Mouse (Mus musculus) liver (tissue): ENCODE measurements around the gene Mrpl24.

Source experiments
- DNase-seq: peaks from one replicate; pipeline ENCODE4 v3.0.0-alpha.2; 2020; ENCODE audit warnings: mixed read lengths

Gene Mrpl24

DNA sequence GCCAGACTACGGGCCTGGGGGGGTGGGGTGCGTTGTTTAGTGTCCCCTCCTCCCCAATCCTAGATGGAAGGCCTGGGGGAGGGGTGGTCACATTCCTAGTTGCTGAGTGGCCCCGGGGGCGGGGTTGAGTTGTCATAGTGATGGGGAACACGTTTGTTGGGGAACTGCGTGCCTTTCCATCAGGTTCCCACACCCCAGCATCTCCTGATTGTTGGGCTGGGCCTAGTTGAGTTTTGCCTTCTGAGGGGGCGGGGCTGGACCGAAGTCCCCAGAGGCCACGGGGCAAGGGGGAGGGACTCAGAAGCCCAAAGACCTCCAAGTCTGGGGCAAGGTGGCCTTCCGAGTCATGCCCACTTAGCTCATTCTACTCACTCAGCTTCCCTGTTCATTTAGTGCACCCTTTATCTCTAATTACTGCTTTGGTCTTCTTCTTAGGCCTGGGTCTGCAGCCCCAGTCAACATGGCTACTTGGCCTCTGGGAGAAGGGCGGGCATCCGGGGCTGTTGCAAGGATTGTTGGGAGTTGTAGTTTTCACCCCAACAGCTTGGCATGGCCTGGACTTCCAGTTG lies 8.6 kb upstream of the Mrpl24 start:
- peak; percentile 86 for DNase-seq

DNA sequence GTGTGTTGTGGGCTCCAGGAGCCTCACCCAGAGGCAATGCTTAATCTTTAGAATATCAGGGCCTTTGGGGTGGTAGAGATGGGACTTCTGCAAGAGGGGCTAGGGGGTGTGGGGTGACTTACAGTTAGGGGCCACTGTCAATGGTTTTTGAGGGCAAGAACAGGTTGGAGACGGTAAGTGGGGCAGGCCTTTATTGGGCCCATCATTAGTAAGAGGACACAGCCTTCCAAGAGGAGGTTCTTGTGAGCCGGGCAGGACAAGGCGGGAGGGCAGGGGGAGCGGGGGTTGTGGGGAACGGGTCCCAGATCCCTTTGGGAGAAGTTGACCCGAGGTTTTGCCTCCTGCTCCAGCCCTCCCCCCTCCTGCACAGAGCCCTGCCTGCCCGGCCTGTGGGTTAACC lies 5.8 kb upstream of the Mrpl24 start:
- DNase-seq: no peak

DNA sequence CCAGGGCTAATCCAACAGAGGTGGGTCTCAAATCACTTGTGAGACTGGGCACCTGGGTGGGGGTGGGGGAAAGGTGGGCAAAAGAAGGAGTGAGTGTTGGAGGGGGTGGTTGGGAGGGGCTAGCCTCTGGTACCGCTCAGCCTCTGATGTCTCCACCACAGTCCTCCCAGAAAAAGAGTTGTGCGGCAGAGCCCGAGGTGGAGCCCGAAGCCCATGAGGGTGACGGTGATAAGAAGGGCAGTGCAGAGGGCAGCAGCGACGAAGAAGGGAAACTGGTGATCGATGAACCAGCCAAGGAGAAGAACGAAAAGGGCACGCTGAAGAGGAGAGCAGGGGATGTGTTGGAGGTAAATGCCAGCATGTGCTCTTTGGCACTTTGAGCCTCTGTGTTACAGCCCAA lies 5.4 kb upstream of the Mrpl24 start:
- peak; percentile 46 for DNase-seq

DNA sequence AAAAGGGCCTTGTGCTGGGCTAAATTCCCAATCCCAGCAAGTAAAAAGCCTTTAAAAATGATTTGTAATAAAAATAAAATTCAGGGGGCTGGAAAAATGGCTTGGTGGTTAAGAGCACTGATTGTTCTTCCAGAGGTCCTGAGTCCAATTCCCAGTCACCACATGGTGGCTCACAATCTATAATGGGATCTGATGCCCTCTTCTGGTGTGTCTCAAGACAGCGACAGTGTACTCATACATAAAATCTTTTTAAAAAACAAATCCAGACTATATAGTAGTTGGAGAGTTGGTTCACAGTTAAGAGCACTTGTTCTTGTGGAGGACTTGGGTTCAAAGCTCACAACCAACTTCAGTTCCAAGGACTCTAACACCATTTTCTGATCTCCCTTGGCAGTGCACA lies 2.3 kb upstream of the Mrpl24 start:
- no peak for DNase-seq

DNA sequence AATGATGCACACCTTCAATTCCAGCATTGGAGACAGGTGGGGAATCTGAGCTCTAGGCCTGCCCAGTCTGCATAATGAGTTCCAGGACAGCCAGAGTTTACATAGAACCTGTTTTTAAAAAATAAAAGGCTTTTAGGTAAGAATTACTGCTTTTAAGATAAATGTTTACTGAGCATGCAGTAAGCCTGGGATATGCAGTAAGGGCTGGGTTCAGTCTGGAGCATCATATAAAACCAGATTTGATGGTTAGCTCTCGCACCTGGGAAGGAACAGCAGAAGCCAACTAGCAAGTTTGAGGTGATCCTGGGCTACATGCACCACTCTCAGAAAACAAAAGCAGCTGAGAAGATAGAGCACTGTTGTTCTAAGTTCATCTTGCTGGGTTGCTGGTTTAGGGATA lies 755 bp upstream of the Mrpl24 start:
- DNase-seq: no peak

DNA sequence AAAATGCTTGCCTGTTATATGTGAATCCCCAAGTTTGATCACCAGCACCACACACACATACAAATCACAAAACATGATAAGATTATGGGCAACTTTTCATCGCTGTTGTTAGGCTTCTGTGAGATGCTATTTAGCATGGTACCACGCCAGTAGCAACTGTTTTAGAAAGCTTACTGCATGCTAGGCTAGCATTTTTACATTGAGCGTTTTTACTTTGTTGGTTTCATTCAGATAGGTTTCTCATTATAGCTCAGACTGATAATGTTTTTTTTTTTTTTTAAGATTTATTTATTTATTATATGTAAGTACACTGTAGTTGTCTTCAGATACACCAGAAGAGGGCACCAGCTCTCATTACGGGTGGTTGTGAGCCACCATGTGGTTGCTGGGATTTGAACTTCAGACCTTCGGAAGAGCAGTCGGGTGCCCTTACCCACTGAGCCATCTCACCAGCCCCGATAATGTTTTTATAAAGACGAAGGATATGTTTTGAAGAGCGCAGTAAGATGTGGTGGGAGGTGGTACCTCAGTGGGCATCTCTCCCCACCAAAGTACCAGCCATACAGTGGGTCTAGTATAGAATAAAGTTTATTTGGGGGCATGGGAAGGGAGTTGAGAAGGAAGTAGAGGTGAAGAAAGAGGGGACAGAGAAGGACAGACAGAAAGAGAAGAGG lies 1.1 kb downstream of the Mrpl24 start:
- no peak for DNase-seq

DNA sequence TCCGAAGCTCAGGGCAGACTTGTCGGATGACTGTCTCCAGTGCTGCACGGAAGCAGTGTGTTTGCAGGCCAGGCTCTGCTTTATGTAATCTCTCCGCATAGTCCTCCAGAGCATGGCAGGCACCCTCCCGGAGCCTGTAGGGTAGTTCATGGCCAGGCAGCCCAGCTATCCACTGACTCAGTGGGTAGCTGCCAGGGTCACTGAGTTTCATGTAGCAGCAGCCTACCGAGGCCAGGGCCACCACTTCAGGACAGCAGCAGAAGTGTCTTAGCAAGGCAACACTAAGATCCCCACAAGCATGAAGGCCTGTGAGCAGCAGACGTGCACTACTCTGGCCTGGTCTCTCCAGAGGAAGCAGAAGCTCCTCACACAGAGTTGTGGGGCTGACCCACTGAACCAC lies 5.7 kb downstream of the Mrpl24 start:
- no peak for DNase-seq

DNA sequence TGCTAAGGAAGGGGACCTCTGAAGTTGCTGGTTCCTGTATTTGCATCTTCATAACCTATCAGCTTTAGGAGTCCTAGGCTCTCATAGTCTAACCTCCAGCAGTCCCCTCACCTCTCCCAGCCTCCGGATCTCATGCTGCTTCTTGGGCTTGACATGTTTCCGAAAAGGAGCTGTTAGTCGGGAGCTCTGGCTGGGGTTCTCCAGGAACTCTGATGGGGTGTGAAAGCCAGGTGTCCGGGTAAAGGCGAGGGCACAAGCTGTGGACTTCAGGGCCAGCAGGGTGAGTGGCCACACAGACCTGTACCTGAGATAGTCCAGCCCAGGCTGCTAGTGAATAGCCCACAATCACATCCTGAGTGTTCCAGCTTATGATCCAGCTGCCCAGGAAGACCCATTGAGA lies 8.1 kb downstream of the Mrpl24 start:
- no peak for DNase-seq

DNA sequence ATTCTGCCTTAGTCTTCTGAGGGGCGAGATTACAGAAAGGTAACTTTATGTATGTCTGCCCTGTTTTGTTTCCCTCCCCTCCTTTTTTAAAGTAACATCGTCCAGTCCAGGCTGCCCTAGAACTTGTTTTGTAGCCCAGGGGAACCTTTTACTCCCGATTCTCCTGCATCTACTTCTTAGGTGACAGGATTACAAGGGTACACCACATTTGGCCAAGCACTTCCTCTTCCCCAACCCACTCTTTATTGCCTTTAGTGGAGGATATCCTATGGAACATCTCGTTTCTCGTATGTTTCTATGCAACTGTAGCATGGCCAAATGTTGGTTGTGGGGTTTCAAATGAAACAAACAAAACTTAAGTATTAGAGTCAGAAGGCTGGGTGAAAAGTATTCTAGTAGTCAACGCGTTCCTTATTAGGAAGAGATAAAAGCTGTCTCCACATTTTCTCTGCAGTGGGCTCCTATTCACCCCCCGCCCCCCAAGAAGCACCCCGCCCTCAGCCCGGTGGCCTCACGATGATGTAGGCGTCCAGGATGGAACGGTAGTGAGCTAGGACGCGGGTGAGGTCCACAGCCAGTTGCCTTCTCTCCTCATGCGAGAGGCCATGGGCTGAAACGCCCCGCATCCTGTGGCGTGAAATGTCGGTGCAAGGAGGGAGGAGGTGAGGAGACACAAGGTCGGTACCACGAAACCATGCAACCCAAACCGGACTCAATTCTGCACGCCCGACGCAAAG lies 10.2 kb downstream of the Mrpl24 start:
- DNase-seq: no peak

DNA sequence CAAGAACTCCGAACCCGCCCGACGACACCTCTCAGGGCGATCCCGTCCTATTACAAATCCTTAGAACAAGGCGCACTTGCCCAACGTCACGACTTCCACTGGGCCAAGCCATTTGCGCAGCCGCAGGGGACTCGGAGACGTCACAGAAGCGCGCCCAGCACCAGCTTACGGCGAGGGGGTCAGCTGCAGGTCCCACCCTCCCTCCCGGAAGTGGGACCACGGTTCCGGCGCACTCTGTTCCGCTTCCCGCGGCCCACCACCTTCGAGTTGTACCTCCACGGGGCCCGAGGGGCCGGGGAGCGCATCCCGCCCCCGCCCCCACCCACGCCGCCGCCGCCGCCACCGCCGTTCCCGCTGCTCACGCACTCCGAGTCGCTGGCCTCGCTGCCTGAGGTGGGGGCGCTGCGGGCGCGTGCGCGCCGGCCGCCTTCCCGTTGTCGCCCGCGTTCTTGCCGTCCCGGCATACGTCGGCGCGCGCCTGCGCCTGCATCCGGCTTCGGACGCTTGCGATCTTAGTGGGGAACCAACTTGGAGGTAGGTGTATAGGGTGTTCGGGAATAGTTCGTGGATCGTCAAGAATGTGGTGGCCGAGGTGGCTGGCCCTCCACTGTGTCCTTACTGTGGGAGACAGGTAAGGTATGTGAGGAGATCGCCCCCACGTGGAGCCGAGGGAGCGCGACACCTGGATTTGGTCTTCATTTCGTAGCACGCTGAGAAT lies 10.9 kb downstream of the Mrpl24 start, which contains the start of the genes Isg20l2 and Rrnad1:
Gene Isg20l2, plus strand, starts transcription at position 237 of the 718 bp plus-strand sequence.
Gene Rrnad1, minus strand, starts transcription at position 640 of the 718 bp plus-strand sequence.
- peak; percentile 94 for DNase-seq

DNA sequence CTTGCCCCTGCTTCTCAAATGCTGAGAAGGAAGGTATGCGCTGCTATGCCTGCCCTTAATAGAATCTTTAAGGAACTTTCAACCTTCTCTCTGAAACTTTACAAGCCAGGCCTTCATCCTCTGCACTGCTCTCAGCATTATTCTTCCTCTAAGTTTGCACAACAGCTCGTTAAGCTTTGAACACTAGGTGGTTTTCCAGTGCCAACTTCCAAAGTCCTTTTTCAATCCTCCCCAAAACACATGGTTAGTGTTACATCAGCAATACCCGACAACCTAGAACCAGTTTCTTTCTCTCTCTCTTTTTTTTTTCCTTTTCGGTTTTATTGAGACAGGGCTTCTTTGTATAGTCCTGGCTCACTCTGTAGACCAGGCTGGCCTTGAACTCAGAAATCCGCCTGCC lies 14.7 kb downstream of the Mrpl24 start:
- DNase-seq: no peak

DNA sequence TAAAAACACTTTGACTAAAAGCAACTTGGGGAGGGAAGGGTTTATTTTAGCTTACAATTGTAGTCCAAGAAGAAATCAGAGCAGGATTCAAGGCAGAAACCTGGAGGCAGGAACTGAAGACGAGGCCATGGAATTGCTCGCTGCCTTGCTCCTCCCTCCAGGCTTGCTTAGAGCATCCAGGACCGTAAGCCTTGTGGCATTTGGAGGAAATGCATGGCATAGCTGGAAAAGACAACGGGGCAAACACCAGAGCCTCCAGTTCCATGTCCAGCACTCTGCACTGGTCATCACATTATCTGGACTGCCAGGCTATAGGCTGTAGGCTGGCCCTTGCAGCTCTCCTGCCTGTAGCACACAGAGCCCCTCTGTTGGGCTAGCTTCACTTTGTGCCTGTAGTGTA lies 15.2 kb downstream of the Mrpl24 start:
- DNase-seq: no peak

DNA sequence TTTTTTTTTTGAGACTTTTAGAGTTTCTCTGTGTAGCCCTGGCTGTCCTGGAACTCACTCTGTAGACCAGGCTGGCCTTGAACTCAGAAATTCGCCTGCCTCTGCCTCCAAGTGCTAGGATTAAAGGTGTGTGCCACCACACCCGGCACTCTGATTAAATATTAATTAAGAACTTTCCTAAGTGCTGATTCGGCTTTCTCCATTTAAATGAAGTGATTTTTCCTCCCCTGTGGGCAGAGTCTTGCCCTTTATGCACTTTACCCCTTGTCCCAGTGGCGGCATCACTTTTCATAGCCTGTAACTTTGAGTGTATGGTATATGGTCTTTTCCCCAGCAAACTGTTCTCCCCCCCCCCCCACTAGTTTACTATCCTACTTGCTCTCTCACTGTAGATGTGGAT lies 15.9 kb downstream of the Mrpl24 start:
- no peak for DNase-seq

DNA sequence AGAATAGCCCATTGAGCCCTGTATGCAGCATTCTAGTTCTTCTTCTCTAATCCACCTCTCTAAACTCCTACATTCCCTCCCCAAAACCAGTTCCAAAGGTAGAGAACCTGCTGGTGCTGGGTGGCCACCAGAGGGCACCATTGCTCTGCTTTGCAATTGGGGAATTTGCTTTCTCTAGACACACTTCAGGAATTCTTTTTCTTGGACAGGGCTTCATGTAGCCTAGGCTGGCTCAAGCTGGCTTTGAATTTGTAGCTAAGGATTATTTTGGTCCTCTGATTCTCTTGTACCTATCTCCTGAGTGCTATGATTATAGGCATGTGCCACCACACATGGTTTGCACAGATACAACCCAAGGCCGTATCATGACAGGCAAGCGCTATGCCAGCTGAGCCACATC lies 16.5 kb downstream of the Mrpl24 start:
- DNase-seq: peak; percentile 83

DNA sequence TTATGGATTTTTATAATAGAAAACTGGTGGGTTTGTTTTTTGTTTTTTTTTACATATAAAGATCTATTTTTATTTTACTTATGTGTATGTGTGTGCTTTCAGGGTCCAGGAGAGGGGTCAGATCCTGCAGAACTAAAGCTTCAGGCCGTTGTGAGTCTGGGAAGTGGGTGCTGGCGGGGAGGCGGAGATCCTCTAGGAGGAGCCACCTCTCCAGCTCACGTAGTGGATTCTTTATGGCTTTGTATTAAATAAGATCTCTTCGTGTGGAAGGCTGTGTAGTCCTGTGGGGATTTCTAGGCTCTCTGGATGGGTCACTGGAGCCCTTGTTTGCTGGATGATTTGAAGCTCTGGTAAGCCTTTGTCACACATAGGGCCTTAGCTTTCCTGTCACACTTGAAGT lies 21.3 kb downstream of the Mrpl24 start:
- no peak for DNase-seq

DNA sequence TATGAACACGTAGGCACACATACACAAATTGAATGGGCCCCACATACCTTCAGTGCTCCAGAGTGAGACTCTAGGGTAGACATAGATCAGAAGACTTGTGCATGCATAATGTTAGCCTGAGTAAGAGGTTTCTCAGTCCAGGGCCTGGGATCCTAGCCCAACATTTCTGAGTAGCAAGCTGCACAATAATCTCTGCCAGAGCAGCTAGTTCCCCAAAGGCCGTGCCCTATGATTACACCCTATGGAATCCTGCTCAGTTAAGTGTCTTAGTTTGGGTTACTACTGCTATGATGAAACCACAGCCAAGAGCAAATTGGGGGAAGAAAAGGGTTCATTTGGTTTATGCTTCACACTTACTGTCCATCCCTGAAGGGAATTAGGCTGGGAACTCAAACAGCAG lies 23.2 kb downstream of the Mrpl24 start:
- DNase-seq: no peak

DNA sequence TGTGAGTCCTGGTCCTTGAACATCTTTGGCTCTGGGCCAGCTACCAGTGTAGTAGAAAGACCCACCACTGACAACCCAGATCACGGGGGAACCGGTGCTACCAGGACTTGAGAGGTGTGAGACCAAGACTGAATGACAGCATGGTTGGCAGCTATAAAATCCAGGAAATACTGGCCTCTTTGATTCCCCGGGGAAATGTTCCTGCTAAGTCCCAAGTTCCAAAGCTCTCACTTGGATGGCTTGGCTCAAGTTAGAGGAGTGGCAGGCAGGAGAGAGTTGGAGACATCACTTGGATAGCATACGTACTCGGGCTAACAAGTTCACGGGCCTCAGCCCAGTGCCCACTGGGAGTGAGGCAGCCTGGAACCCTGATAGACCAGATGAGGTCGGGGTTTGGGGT lies 24.3 kb downstream of the Mrpl24 start:
- no peak for DNase-seq

DNA sequence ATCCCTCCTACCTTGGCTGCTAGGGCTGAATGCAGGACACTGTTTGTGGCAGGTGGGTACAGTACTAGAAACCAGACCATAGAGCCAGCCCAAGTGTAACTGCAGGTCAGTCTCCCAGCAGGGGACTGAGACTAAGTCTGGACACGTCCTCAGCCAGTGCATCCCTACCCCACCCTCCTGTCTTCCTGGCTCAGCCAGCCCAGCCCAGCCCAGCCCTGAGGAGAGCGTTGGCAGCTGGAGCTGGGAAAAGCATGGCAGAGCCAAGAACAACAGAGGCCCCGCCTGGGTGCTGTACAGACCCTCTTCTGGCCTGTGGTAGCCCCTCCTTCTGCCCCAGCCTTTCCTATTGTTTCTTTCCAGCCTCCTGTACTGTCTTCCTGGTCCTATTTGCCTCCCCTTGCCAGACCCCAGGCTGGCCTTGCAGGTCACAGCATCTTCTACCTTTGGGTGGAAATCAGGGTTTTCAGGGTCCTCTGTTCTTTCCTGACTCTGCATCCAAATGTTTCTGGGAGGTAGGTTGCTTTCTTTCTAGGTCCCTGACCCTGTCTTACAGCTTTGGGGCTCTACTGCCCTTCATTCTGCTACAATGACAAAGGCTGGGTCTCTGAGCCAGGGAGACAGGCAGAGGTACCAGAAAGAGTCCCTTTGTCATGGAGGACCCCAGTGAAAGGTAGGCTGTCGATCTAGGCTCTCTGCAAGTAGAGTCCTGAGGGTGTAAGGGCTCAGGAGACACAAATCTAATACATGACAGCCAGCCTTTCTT lies 25.7 kb downstream of the Mrpl24 start:
- DNase-seq: no peak

DNA sequence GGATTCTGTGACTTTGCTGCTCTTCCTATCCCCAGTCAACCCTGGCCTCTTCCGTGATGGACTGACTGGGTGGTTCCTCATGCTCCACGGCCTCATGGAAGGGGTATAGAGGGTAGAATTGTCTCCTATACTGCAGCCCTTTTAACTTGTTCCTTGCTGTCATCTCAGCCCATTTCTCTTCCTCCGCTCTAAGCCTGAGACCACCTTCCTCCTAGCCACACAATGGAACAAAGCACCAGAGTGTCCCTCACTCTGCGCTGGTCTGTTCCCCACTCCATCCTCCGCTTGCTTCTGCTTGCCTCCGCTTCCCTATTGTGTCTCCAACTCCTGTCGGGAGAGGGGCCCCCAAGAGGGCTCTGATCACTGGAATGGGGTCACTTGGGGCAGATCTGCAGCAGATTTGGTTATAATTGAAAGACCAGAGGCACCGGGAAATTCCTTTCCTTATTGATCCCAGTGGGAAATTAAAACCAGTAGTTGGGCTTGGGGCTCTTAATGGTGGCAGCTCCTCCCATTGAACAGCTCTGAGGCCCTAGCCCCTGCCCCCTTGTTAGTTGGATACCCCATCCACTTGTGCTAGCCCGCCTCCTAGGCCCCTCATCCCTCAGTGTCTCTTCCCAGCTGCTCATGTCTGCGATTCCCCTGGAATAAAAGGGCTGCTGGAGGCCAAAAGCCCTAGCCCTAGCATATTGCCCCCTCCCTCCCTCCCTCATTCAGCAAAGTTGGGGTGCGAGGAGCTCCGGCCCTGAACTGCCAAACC lies 26.7 kb downstream of the Mrpl24 start:
- DNase-seq: no peak

DNA sequence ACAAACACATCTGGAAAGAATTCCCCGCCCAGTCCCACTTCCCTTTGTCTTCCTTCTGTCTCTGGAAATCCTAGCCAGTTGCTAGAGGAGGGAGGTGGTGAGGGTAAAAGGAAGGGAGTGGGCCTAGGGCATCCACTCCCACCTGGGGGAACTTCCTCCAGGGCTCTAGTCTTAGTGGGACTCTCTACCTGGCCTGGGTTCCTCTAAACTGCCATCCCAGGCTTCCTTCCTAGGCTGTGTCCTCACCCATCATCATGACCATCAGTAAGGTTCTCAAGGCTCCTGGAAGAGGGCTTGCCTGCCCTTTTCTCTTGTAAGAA lies 27.2 kb downstream of the Mrpl24 start:
- DNase-seq: no peak

DNA sequence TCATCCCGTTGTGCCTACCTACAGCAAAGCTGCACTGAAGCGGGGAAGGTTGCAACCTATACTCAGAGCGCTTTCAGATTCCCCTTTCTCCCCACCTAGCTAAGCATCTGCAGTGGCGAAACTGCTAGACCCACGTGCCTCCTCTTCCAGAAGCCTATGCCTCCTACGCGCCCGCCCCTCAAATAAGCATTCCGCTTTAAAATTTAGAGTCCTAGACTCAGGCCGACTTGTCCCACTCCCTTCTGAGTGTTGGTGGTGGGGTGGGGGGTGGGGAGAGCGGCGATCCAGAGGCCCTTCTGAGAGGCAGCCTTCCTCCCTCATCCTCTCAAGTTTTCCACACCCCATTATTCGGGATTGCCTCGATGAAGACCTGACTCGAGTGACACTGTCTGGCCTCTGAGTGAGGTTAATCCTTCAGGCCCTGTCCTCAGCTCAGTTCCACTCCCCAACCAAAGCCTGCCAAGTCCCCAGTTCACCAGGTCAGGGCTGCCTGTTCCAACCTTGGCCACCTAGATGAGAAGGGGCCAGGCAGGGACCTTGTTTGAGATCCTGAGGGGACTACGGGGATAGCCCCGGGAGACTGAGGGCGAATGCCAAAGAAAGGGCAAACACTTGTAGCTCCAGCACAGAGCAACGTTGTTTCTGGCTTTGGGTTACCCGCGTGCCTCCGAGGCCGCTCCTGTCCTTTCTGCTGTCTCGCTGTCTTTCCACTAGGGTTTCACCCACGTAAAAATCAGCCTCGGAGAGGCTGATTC lies 27.9 kb downstream of the Mrpl24 start:
- DNase-seq: no peak

DNA sequence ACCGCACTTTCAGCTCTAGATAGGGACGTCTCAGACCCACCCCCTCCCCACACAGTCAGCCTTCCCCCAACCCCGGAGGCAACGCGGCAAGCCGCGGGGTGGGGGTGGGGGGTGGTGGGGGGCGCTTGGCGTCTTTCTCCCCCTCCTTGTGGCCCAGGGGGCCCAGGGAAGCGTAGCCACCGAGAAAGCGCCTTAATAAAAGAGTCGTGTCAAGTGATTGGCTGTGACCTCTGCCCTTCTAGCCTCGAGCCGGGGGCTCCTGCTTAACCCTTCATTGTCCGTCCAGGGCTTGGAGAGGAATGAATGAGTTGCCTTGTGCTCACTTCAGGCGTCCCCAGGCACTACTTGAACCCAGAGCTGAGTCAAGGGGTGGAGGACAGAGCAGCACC lies 28.5 kb downstream of the Mrpl24 start:
- no peak for DNase-seq
